Mouse (Mus musculus) forebrain, embryonic 10.5 days (tissue): ENCODE results near the gene Ccdc27. TPM values are rescaled to one million over a fixed set of nuclear protein-coding genes. Genes with fewer than 3 reads are reported as not detected.

Experiments used
- DNase-seq: peaks from one replicate; pipeline ENCODE4 v3.0.0-alpha.2; 2017; ENCODE audit warnings: low spot score; ENCODE audit errors: extremely low spot score
- H3K27ac ChIP-seq: fragments of 300-500 bp; sonication (generic); 2 replicates; pipeline ENCODE4 v1.5.1; 2016; ENCODE audit warnings: mild to moderate bottlenecking
- H3K27me3 ChIP-seq: fragments of 300-500 bp; sonication (generic); 2 replicates; pipeline ENCODE4 v1.6.1; 2016; ENCODE audit warnings: mild to moderate bottlenecking; ENCODE audit not compliant: poor library complexity, severe bottlenecking
- H3K36me3 ChIP-seq: fragments of 300-500 bp; sonication (generic); replicated peaks from 2 replicates; pipeline ENCODE4 v1.6.1; 2016; ENCODE audit warnings: mild to moderate bottlenecking, moderate library complexity
- H3K4me1 ChIP-seq: fragments of 300-500 bp; sonication (generic); 2 replicates; pipeline ENCODE4 v1.6.1; 2016
- H3K4me3 ChIP-seq: fragments of 300-500 bp; sonication (generic); 2 replicates; pipeline ENCODE4 v1.5.1; 2016; ENCODE audit warnings: mild to moderate bottlenecking, moderate library complexity
- H3K9me3 ChIP-seq: fragments of 300-500 bp; sonication (generic); 2 replicates; pipeline ENCODE4 v1.6.1; 2016; ENCODE audit warnings: mild to moderate bottlenecking, moderate library complexity
- whole genome bisulfite sequencing: fragments of 180-500 bp; shearing (Covaris S2); methylation state at CpG from one replicate; pipeline ENCODE4 v1.1.7; 2016; 5-methylcytosine and 5-hydroxymethylcytosine counted together
- polyA plus RNA-seq: library from polyadenylated mRNA; unstranded; fragments of >200 nt; fragmentation: Nextera tagmentation; extraction: Ambion mirVana; gene quantifications from 2 replicates; pipeline ENCODE4 v1.2.1, GENCODE M21; 2016

Gene Ccdc27
- polyA plus RNA-seq, 1 experiment from 2014 or later, result not detected

DNA sequence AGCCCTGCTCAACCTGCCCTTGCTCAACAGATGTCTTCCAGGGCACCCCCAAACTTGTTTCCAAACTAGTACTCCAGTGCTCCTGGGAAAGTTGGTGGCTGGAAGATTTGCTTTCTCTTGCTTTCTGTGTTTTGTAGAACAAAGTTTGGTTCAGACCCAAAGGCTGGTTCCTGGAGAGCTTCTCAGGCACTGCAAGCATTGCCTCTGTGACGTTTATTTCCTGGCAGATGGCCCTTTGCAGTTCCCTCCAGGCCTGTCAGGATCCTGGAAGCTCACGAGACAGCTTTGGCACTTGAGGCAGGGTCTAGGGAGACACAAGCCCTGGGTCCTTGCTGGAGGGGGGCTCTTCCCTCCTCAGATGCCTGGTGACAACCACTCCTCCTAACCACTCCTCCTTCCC is 14.2 kb upstream of the Ccdc27 start:
- no peak overlapping the region for H3K27ac ChIP-seq
- 71% methylated on average over 2 of the region's 2 CpGs for WGBS
- no peaks in the 10 kb centered on the region for H3K9me3 ChIP-seq
- H3K27me3 ChIP-seq, result no peaks in the 10 kb centered on the region
- no peak overlapping the region for H3K4me3 ChIP-seq
- DNase-seq, result no peak
- H3K4me1 ChIP-seq, result peaks cover 3% of the 10 kb centered on the region; the same call in 1 of the 2 replicates
- no peaks in the 10 kb centered on the region for H3K36me3 ChIP-seq

DNA sequence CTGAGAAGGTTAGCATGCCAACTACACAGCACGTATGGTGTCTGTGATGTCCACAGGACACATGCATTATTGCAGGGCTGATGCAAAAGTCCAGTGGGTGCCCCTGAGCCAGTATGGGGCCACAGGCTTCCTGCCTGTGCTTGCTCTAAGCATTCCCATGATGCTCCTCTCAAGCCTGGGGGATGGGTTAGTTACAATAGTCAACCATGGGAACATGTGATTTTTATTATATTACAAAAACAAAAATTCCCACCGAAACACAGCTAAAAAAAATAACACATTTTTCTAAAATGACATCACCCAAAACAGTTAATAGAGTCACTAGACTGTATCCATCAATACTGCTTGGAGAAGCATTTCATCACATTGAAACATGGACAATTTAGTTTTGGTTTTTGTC is 13.6 kb upstream of the Ccdc27 start:
- H3K36me3 ChIP-seq, result no peaks in the 10 kb centered on the region
- H3K4me1 ChIP-seq, result peaks cover 3% of the 10 kb centered on the region; the same call in 1 of the 2 replicates
- DNase-seq, result no peak
- H3K27me3 ChIP-seq, result no peaks in the 10 kb centered on the region
- no peak overlapping the region for H3K27ac ChIP-seq
- no peaks in the 10 kb centered on the region for H3K9me3 ChIP-seq
- no peak overlapping the region for H3K4me3 ChIP-seq
- WGBS, result 80% methylated on average over 2 of the region's 2 CpGs

DNA sequence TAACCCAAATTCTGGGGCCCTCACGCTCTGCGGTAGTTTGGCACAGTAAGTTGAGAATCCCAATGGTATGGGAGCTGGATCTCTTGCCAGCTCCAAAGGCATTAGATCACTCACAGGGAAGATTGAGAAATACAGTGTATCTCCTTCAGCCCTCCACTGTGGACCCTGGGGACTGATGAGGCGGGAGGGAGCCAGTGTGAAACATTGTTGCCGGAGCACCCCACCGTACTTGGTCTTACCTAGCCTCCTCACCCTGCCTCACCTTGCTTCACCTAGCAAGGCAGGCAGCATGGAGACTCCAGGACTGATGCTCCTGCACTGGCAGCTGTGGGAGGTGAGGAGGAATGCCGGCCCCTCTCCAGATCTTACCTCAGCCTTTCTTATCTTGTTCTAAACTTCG is 13.0 kb upstream of the Ccdc27 start:
- 93% methylated on average over 7 of the region's 7 CpGs for WGBS
- H3K4me3 ChIP-seq, result no peak overlapping the region
- H3K36me3 ChIP-seq, result no peaks in the 10 kb centered on the region
- peaks cover 3% of the 10 kb centered on the region; the same call in 1 of the 2 replicates for H3K4me1 ChIP-seq
- no peaks in the 10 kb centered on the region for H3K27me3 ChIP-seq
- no peaks in the 10 kb centered on the region for H3K9me3 ChIP-seq
- no peak for DNase-seq
- H3K27ac ChIP-seq, result no peak overlapping the region

DNA sequence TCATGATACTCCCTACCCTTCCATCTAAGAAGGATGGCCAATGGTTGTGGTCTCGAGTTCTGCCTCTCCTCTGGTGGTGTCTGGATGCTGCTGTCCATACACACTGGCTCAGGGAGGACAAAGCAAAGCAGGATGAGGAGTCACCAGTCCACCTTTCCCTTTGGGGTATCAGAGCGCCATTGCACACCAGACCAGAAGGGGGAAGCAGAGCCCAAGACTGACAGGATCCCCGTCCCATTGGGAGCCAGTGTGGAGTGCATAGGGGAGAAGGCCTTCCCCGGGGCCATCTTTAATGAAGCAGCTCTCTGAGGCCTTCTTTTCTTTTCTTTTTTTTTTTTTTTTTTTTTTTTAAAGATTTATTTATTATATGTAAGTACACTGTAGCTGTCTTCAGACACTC is 10.6 kb upstream of the Ccdc27 start:
- WGBS, result 66% methylated on average over 4 of the region's 4 CpGs

DNA sequence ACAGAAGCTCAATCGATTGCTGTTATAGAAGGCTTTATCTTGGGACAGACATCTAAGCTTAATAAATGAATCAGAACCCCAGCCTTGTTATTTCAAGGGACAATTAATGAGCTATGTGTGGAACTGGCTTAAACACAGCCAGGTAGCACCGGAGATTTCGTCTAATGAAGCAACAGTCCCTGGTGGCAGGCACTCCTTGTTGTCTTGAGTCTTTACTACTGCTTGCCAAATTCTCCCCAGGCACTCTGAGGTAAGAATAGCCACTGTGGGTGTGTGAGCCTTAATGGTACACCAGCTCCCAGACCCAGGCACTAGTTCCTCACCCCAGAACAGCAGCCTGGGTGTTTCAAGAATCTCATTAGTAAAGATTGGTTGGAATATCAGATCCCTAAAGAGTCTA is 8.9 kb upstream of the Ccdc27 start:
- Histone ChIP-seq H3K36me3 (no peaks in the 10 kb centered on the region), H3K27me3 (no peaks in the 10 kb centered on the region), H3K9me3 (no peaks in the 10 kb centered on the region), H3K27ac (no peak overlapping the region), H3K4me1 (no peaks in the 10 kb centered on the region), H3K4me3 (no peak overlapping the region)
- DNase-seq, result no peak
- 90% methylated on average over 3 of the region's 3 CpGs for WGBS

More for the DNA sequence above, 10.6 kb upstream of the Ccdc27 start:
- Histone ChIP-seq H3K4me1 (peaks cover 3% of the 10 kb centered on the region; the same call in 1 of the 2 replicates), H3K27me3 (no peaks in the 10 kb centered on the region), H3K27ac (no peak overlapping the region), H3K4me3 (no peak overlapping the region), H3K36me3 (no peaks in the 10 kb centered on the region), H3K9me3 (no peaks in the 10 kb centered on the region)
- DNase-seq, result no peak

DNA sequence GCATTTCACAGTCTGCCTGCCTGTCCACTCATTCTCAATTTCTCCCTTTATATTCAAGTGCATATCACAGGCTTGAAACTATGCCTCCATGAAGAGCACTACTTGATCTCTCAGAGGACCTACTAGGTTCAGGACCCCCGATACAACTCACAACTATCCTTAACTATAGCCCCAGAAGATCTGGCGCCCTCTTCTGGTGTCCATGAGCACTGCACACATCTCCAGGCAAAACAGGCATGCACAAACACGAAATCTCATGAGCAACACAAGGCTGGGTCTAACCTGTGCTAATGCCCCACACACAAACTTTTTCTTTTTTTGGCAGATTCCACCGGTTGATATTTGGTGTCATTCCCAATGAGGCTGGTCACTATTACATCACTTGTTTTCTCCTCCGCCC is 3.4 kb upstream of the Ccdc27 start:
- Histone ChIP-seq H3K9me3 (no peaks in the 10 kb centered on the region), H3K36me3 (no peaks in the 10 kb centered on the region), H3K27ac (no peak overlapping the region), H3K4me1 (no peaks in the 10 kb centered on the region), H3K4me3 (no peak overlapping the region), H3K27me3 (no peaks in the 10 kb centered on the region)
- no peak for DNase-seq
- 66% methylated on average over 5 of the region's 5 CpGs for WGBS

DNA sequence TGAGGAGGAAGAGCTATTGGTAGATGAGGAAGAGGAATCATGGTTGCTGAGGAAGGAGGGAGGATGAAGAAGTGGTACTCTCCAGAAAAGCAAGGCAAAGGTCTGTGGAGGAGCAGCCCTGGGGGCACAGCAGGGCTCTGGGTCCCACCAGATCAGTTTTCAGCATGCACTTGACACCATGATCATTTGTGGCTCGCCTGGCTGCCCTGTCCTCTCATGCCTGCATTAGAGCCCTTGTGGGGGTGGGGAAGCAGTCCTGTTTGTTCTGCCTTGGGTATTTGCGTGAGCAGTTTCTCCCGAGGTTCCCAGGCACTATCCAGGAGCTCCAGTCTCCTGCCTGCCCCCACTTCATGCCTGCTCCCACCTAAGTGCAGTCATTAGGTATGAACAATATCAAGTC is 5.4 kb downstream of the Ccdc27 start:
- Histone ChIP-seq H3K27ac (no peak overlapping the region), H3K36me3 (no peaks in the 10 kb centered on the region), H3K9me3 (no peaks in the 10 kb centered on the region), H3K4me3 (no peak overlapping the region), H3K4me1 (peaks cover 2% of the 10 kb centered on the region; the same call in 1 of the 2 replicates), H3K27me3 (peaks cover 3% of the 10 kb centered on the region; the same call in 1 of the 2 replicates)
- no peak for DNase-seq
- WGBS, result 52% methylated on average over 3 of the region's 3 CpGs

DNA sequence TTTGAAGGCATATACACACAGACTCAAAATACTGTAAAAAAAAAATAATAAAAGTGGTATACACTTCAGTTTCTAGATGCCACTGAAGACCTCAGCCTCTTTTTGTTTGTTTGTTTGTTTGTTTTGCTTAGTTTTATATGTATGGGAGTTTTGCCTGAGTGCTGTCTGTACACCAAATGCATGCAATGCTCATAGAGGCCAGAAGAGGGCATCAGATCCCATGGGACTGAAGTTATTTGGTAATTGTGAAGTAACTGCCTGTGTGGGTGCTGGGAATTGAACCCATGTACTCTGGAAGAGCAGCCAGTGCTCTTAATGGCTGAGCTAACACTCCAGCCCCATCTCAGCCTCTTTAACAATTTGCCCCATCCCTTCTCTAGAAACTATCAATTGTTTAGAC is 13.8 kb downstream of the Ccdc27 start:
- Histone ChIP-seq H3K4me3 (no peak overlapping the region), H3K36me3 (no peaks in the 10 kb centered on the region), H3K9me3 (no peaks in the 10 kb centered on the region), H3K27me3 (peaks cover 42% of the 10 kb centered on the region), H3K27ac (no peak overlapping the region), H3K4me1 (peaks cover 30% of the 10 kb centered on the region)
- no peak for DNase-seq

DNA sequence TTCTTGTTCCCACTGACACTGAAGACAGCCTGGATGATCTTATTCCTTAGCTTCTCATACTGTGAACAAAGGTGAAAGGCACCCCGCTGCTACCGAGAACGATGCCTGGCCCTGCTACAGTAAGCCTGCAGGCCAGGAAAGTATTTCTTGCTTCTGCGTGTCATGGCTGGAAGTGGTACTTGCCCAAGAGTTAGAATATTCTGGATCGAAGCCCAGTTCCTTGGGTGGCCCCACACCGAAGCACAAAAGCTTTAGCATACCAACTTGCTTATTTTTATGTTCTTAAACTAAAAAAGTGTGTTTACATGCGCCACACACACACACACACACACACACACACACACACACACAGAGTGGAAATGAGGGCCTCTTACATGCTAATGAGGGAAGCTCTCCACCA is 14.4 kb downstream of the Ccdc27 start:
- Histone ChIP-seq H3K27ac (no peak overlapping the region), H3K4me1 (peaks cover 32% of the 10 kb centered on the region), H3K27me3 (peaks cover 45% of the 10 kb centered on the region), H3K9me3 (no peaks in the 10 kb centered on the region), H3K4me3 (no peak overlapping the region), H3K36me3 (no peaks in the 10 kb centered on the region)
- WGBS, result 86% methylated on average over 7 of the region's 7 CpGs
- DNase-seq, result no peak

DNA sequence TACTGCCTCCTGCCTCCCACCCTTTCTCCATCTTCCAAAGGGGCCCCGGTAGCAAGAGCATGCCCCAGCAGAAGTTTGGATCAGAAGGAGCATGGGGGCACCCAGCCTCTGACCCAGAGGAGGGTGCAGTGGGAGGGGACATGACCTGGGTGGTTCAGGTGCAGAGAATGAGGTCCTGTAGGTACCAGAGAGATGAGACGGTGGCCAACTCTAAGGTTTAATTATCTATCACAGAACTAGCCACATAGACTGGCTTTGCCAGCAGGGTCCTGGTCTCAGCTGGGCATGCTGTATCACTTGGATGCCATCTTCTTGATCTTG is 16.1 kb downstream of the Ccdc27 start:
- 26% methylated on average over 2 of the region's 2 CpGs for WGBS

DNA sequence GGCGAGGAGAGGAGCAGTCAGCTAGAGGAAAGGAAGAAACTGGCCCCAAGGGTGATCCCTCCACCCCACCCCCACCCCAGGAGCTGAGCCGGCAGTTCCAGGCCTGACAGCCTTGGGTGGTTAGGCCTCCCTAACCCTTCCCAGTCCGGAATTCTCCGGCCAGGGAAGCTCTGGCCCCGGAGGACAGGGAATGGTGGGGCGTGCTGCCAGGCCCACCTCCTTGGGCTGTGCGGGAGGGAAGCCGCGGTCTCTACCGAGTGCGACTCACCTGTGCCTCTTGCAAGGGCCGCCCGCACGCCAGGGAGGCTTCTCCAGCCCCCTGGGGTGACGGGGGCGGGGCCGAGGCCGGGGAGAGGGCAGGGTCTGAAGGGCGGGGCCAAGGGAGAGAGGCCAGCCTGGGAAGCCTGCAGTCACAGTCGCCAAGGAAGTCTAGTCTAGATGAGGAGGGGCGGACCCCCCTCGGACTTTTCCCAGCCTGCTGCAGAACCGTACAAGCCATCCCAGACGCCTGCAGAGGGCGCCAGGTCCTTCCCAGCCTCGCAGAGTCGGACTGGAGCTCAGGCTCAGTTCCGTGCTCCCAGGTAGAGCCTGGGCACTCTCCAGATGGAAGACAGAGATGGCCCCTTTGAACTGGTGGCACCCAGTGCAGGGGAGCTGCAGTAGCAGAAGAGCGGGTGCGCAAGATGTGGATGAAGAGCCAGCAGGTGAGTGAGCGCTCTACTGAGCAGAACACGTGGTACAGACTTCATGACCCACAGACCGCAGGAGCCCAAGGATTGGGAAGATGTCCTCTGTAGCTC is 16.6 kb downstream of the Ccdc27 start, which contains the start of gene Smim1:
Gene Smim1, minus strand, starts transcription at position 590 of the 800 bp plus-strand sequence.
- H3K4me1 ChIP-seq, result peaks cover 32% of the 10 kb centered on the region
- no peaks in the 10 kb centered on the region for H3K9me3 ChIP-seq
- peak; percentile 61 for DNase-seq
- 2% methylated on average over 33 of the region's 33 CpGs for WGBS
- H3K27me3 ChIP-seq, result peaks cover 45% of the 10 kb centered on the region
- peaks cover 21% of the 10 kb centered on the region for H3K36me3 ChIP-seq
- H3K27ac ChIP-seq, result peak within 1 kb of the TSS; percentile 78
- peak within 1 kb of the TSS; percentile 53 for H3K4me3 ChIP-seq

More for the DNA sequence above, 16.1 kb downstream of the Ccdc27 start:
- H3K9me3 ChIP-seq, result no peaks in the 10 kb centered on the region
- DNase-seq, result no peak
- H3K4me3 ChIP-seq, result peak overlapping the region; percentile 53
- peaks cover 16% of the 10 kb centered on the region for H3K36me3 ChIP-seq
- H3K4me1 ChIP-seq, result peaks cover 32% of the 10 kb centered on the region
- peak overlapping the region; percentile 78 for H3K27ac ChIP-seq
- H3K27me3 ChIP-seq, result peaks cover 45% of the 10 kb centered on the region

DNA sequence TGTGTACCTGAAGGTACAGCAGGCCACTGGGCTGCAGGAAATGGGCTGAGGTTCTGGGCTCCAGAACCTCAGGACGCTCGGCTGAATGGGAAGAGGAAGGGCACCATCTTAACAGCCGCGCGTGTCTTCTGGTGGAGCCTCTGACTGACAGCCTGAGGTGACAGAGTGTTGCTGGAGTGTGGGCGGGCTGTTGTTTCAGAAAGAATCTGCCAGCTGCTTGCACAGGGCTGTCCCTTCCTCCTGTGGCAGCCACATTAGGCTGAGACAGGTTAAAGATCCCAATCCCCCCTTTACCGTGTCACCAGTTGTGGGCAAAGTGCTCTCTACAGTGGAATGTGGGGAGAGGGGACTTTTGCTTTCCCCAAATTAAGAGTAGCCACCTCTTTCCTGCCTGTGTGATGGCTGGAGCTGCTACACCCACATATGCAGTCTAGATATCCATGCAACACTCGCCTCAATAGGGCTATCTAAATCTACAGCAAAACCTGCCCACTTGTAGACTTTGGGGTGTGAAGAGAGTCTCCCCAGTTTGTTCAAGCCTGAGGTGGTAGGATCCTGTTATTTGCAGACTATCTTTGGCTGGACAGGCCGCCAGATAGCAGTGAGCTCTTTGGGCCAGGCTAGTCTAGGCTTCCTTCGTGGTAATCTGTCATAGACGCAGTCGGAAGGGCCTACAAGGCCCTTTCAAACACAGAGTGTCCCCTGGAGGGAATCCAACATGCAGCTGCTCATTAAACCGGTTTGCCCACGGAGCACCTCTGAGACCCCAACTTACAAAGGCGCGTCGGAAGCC is 17.6 kb downstream of the Ccdc27 start:
- Histone ChIP-seq H3K4me3 (peak overlapping the region; percentile 53), H3K27me3 (peaks cover 45% of the 10 kb centered on the region), H3K9me3 (no peaks in the 10 kb centered on the region), H3K27ac (peak overlapping the region; percentile 78), H3K4me1 (peaks cover 32% of the 10 kb centered on the region), H3K36me3 (peaks cover 30% of the 10 kb centered on the region)
- 38% methylated on average over 17 of the region's 17 CpGs for WGBS
- DNase-seq, result no peak
